Mouse (Mus musculus): ENCODE data around the gene Gpc2. TPM values are rescaled to one million over a fixed set of nuclear protein-coding genes. Genes with fewer than 3 reads are reported as not detected.
A peak's percentile ranks its signal among the peaks of the same experiment; 100 is the strongest.

Gpc2 gene
- polyA plus RNA-seq (2014; fragmentation: Nextera tagmentation; extraction: Ambion mirVana) = 34.9 and 37.8 TPM in 2 replicates

DNA sequence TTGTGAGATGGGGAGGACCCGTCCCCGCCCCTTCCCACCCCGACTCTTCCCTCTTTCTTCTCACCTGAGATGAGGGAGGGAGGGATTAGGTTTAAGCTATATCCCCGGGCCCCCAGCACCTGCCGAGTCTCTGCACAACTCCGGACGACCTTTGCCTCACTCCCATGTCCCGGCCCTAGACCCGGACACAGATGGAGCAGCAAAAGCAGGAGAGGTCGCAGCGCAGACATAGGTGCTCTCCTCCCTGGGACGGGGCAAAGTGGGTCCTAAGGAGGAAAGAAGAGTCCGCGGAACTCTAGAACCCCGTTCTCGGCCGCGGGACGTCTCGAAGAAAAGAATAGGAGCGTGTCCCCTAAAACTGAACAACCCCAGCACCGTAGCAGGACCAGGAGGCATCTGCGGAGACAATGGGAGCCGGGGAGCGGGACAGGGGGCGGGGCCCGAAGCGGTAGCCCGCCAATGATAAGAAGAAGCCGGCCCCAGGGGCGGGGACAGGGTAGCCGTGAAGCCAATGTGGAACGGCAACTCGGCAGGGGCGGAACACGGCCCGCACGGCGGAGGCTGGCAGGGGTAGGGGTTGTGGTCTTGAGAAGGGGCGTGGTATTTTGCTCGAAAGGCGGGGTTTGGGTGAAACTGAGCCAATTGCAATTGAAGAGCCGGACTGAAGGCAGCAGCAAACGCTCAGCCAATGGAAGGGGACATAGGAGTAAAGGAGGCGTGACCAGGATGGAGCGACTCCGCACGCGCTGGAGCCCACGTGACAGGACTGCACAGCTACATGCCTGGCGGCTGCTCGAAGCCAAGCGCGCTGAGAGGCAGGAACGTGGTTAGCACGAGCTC lies at the start of gene Gpc2, which contains the start of the genes Gm43720 and Stag3:
Gene Gpc2, minus strand, starts transcription at position 421 of the 840 bp plus-strand sequence.
Gene Gm43720, minus strand, starts transcription at position 374 of the 840 bp plus-strand sequence.
Gene Stag3, plus strand, starts transcription at position 656 of the 840 bp plus-strand sequence.
- DNase-seq (ENCODE audit: low spot score) (peak; percentile 99), ATAC-seq (peak; percentile 99)
- WGBS = under 1% methylated on average over 56 of the region's 56 CpGs
- Histone ChIP-seq H3K9ac (ENCODE audit: low read length) (peak within 1 kb of the TSS; percentile 97), H3K4me2 (ENCODE audit: low read length) (peak within 1 kb of the TSS; percentile 83), H3K27me3 (replicated peaks; ENCODE audit: control insufficient read depth, insufficient read depth, low read length) (no peaks in the 10 kb centered on the region), H3K36me3 (ENCODE audit: control insufficient read depth, insufficient read depth, low read length) (peaks cover 20% of the 10 kb centered on the region; the same call in 1 of the 2 replicates), H3K27ac (ENCODE audit: low read depth, low read length) (peak within 1 kb of the TSS; percentile 78), H3K4me1 (ENCODE audit: control insufficient read depth, insufficient read depth, low read length) (peaks cover 37% of the 10 kb centered on the region), H3K9me3 (replicated peaks; ENCODE audit: control insufficient read depth, low read length) (0 out of 2 replicates have a peak, but pooled peaks cover 8% of the 10 kb centered on the region), H3K4me3 (ENCODE audit: low read depth, low read length) (peak within 1 kb of the TSS; percentile 86)

DNA sequence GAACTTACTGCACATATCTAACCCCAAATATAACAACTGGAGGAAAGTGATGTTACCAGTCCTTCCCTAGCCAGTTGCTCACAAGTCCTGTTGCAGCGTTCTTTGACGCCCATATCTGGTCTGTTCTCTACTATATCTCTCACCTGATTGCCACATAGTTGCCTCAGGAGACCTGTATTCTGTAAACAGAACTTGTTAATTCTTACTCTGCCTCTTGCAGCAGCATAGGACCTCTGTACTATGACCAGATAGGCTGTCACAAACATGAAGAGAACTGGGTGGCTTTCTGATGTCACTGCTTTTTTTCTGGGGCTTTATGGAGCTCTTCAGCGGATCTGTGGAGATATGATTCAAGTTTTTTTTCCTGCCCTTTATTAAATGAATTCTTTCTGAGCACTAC lies 33.0 kb upstream of the Gpc2 start:
- ATAC-seq = no peak
- no peaks in the 10 kb centered on the region for H3K9me3 ChIP-seq (replicated peaks; ENCODE audit: control insufficient read depth, low read length)
- no peaks in the 10 kb centered on the region for H3K4me1 ChIP-seq (ENCODE audit: control insufficient read depth, insufficient read depth, low read length)
- no peak for DNase-seq (ENCODE audit: low spot score)
- WGBS = 87% methylated on average over 3 of the region's 3 CpGs
- H3K9ac ChIP-seq (ENCODE audit: low read length) = no peak overlapping the region
- no peak overlapping the region for H3K27ac ChIP-seq (ENCODE audit: low read depth, low read length)
- no peaks in the 10 kb centered on the region for H3K27me3 ChIP-seq (replicated peaks; ENCODE audit: control insufficient read depth, insufficient read depth, low read length)
- H3K4me2 ChIP-seq (ENCODE audit: low read length) = no peak overlapping the region
- no peaks in the 10 kb centered on the region for H3K36me3 ChIP-seq (ENCODE audit: control insufficient read depth, insufficient read depth, low read length)
- no peak overlapping the region for H3K4me3 ChIP-seq (ENCODE audit: low read depth, low read length)

DNA sequence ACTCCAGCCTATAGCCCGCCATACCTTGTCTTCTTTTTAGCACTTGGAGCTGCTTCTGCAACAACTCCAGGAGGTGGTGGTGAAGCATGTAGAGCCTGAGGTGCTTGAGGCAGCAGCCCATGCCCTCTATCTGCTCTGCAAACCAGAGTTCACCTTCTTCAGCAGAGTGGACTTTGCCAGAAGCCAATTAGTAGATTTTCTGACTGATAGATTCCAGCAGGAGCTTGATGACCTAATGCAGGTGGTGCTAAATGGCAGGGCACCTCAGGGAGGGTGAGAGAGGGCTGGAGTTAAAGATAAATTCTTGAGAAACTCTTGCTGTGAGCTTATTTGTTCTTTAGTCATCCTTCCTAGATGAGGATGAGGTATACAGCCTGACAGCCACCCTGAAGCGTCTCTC lies 19.8 kb upstream of the Gpc2 start:
- H3K4me2 ChIP-seq (ENCODE audit: low read length) = no peak overlapping the region
- 91% methylated on average over 2 of the region's 2 CpGs for WGBS
- no peaks in the 10 kb centered on the region for H3K27me3 ChIP-seq (replicated peaks; ENCODE audit: control insufficient read depth, insufficient read depth, low read length)
- H3K27ac ChIP-seq (ENCODE audit: low read depth, low read length) = no peak overlapping the region
- no peak for DNase-seq (ENCODE audit: low spot score)
- no peaks in the 10 kb centered on the region for H3K36me3 ChIP-seq (ENCODE audit: control insufficient read depth, insufficient read depth, low read length)
- ATAC-seq = no peak
- no peak overlapping the region for H3K4me3 ChIP-seq (ENCODE audit: low read depth, low read length)
- H3K9ac ChIP-seq (ENCODE audit: low read length) = no peak overlapping the region
- no peaks in the 10 kb centered on the region for H3K9me3 ChIP-seq (replicated peaks; ENCODE audit: control insufficient read depth, low read length)
- H3K4me1 ChIP-seq (ENCODE audit: control insufficient read depth, insufficient read depth, low read length) = no peaks in the 10 kb centered on the region

DNA sequence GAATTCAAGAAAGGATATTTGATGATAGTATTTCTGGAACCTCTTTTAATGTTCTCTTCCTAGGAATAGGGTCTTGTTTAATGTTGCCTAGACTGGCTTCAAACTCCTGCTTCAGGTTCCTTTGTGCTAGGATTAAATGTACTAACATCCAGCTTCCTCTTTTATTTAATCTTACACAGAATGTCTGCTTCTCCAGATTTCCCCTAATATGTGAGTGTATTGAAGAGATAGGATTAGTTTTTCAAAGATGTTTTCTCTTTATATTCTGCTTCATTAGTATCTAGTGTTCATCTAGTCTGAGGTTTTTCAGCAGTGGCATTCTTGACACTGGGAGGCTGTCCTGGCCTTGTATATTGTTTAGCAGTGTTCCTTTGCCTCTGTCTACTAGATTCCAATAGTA lies 14.4 kb upstream of the Gpc2 start:
- H3K36me3 ChIP-seq (ENCODE audit: control insufficient read depth, insufficient read depth, low read length) = no peaks in the 10 kb centered on the region
- no peaks in the 10 kb centered on the region for H3K4me1 ChIP-seq (ENCODE audit: control insufficient read depth, insufficient read depth, low read length)
- no peaks in the 10 kb centered on the region for H3K9me3 ChIP-seq (replicated peaks; ENCODE audit: control insufficient read depth, low read length)
- H3K27ac ChIP-seq (ENCODE audit: low read depth, low read length) = no peak overlapping the region
- H3K4me2 ChIP-seq (ENCODE audit: low read length) = no peak overlapping the region
- H3K9ac ChIP-seq (ENCODE audit: low read length) = no peak overlapping the region
- H3K27me3 ChIP-seq (replicated peaks; ENCODE audit: control insufficient read depth, insufficient read depth, low read length) = no peaks in the 10 kb centered on the region
- DNase-seq (ENCODE audit: low spot score) (no peak), ATAC-seq (no peak)
- H3K4me3 ChIP-seq (ENCODE audit: low read depth, low read length) = no peak overlapping the region

DNA sequence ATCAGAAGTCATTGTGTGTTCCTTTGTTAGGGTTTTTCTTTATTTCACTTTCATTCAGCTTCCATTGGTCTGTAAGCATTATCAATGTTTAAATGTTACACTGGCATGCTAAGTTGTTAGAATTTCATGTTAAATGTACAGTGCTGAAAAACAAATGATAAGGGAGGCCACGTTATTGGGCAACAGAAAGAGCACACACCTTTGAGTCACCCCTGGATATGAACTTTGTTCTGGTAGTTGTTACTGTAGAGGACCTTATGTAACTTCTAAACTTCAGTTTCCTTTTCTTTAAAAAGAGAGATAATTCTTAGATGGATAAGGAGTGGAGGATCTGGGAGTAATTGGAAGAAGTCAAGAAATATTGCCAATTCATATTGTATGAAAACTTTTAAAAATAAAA lies 11.8 kb upstream of the Gpc2 start:
- DNase-seq (ENCODE audit: low spot score) (no peak), ATAC-seq (no peak)
- 86% methylated on average over 1 of the region's 1 CpGs for WGBS
- no peaks in the 10 kb centered on the region for H3K4me1 ChIP-seq (ENCODE audit: control insufficient read depth, insufficient read depth, low read length)
- no peaks in the 10 kb centered on the region for H3K27me3 ChIP-seq (replicated peaks; ENCODE audit: control insufficient read depth, insufficient read depth, low read length)
- no peak overlapping the region for H3K4me3 ChIP-seq (ENCODE audit: low read depth, low read length)
- no peak overlapping the region for H3K4me2 ChIP-seq (ENCODE audit: low read length)
- no peaks in the 10 kb centered on the region for H3K36me3 ChIP-seq (ENCODE audit: control insufficient read depth, insufficient read depth, low read length)
- H3K9me3 ChIP-seq (replicated peaks; ENCODE audit: control insufficient read depth, low read length) = no peaks in the 10 kb centered on the region
- H3K9ac ChIP-seq (ENCODE audit: low read length) = no peak overlapping the region
- H3K27ac ChIP-seq (ENCODE audit: low read depth, low read length) = no peak overlapping the region

DNA sequence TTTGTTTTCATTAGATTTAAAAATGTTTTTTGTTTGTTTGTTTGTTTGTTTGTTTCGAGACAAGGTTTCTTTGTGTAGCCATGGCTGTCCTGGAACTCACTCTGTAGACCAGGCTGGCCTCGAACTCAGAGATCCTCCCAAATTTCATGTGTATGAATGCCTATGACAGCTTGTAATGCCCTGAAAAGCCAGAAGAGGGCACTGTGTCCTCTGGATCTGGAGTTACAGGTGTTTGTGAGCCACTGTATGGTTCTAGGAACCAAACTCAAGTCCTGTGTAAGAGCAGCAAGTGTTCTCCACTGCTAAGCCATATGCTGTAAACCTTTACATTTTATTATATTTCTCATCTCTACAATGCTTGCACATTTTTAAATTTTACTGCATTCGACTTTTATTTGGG lies 8.1 kb upstream of the Gpc2 start:
- H3K4me3 ChIP-seq (ENCODE audit: low read depth, low read length) = no peak overlapping the region

DNA sequence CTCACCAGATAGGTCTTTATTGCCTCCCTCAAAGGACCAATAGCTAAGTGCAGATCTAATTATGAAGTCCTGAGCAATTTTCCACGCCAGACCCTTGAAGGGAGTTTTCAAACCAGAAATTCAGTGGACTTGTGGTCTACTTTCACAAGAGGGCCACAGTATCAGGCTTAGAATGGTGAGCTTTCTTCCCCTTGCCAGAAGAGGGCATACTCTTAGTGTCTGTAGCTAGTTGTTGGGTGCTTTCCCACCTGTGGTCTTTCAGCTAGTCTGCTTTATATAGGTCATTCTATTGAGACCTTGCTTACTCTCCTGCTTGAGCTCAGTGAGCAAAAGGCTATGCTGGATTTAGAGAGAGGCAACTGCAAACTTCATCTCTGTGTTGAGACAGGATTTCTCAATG lies 3.7 kb upstream of the Gpc2 start:
- DNase-seq (ENCODE audit: low spot score) (no peak), ATAC-seq (no peak)
- H3K4me1 ChIP-seq (ENCODE audit: control insufficient read depth, insufficient read depth, low read length) = peaks cover under 1% of the 10 kb centered on the region

More for the DNA sequence above, 8.1 kb upstream of the Gpc2 start:
- ATAC-seq (no peak), DNase-seq (ENCODE audit: low spot score) (no peak)
- 67% methylated on average over 3 of the region's 3 CpGs for WGBS
- no peaks in the 10 kb centered on the region for H3K27me3 ChIP-seq (replicated peaks; ENCODE audit: control insufficient read depth, insufficient read depth, low read length)
- no peaks in the 10 kb centered on the region for H3K9me3 ChIP-seq (replicated peaks; ENCODE audit: control insufficient read depth, low read length)
- no peak overlapping the region for H3K9ac ChIP-seq (ENCODE audit: low read length)
- no peaks in the 10 kb centered on the region for H3K36me3 ChIP-seq (ENCODE audit: control insufficient read depth, insufficient read depth, low read length)
- H3K4me1 ChIP-seq (ENCODE audit: control insufficient read depth, insufficient read depth, low read length) = no peaks in the 10 kb centered on the region
- no peak overlapping the region for H3K27ac ChIP-seq (ENCODE audit: low read depth, low read length)
- H3K4me2 ChIP-seq (ENCODE audit: low read length) = no peak overlapping the region

DNA sequence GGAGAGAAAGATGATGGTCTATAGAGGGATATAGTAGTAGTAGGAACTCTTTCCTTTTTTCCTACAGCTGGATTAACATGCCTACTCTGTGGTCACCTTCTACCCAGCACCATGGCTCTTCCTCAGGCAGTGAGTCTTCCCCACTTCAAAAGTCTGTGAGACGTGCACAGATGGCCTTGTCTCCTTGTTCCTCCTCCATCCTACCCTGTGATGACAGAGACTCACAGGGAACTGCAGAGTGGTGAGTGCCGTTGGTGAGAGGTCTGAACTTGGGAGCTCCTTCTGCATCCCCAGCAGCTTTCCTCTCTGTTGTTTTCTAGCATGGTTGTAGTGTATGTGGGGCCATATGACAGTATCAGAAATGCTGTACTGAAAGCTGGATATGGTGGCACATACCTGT lies 2.0 kb upstream of the Gpc2 start:
- no peaks in the 10 kb centered on the region for H3K27me3 ChIP-seq (replicated peaks; ENCODE audit: control insufficient read depth, insufficient read depth, low read length)
- no peak overlapping the region for H3K4me2 ChIP-seq (ENCODE audit: low read length)
- no peak overlapping the region for H3K27ac ChIP-seq (ENCODE audit: low read depth, low read length)
- WGBS = 96% methylated on average over 2 of the region's 2 CpGs
- ATAC-seq = no peak
- 0 out of 2 replicates have a peak, but pooled peaks cover 8% of the 10 kb centered on the region for H3K9me3 ChIP-seq (replicated peaks; ENCODE audit: control insufficient read depth, low read length)
- H3K36me3 ChIP-seq (ENCODE audit: control insufficient read depth, insufficient read depth, low read length) = peaks cover 13% of the 10 kb centered on the region; the same call in 1 of the 2 replicates
- DNase-seq (ENCODE audit: low spot score) = no peak
- H3K4me3 ChIP-seq (ENCODE audit: low read depth, low read length) = no peak overlapping the region
- H3K9ac ChIP-seq (ENCODE audit: low read length) = no peak overlapping the region
- peaks cover 18% of the 10 kb centered on the region for H3K4me1 ChIP-seq (ENCODE audit: control insufficient read depth, insufficient read depth, low read length)

More for the DNA sequence above, 3.7 kb upstream of the Gpc2 start:
- H3K27ac ChIP-seq (ENCODE audit: low read depth, low read length) = no peak overlapping the region
- H3K27me3 ChIP-seq (replicated peaks; ENCODE audit: control insufficient read depth, insufficient read depth, low read length) = no peaks in the 10 kb centered on the region
- H3K4me2 ChIP-seq (ENCODE audit: low read length) = no peak overlapping the region
- H3K36me3 ChIP-seq (ENCODE audit: control insufficient read depth, insufficient read depth, low read length) = no peaks in the 10 kb centered on the region
- H3K4me3 ChIP-seq (ENCODE audit: low read depth, low read length) = no peak overlapping the region
- H3K9me3 ChIP-seq (replicated peaks; ENCODE audit: control insufficient read depth, low read length) = 0 out of 2 replicates have a peak, but pooled peaks cover 8% of the 10 kb centered on the region
- no peak overlapping the region for H3K9ac ChIP-seq (ENCODE audit: low read length)
- WGBS = 58% methylated on average over 1 of the region's 1 CpGs

DNA sequence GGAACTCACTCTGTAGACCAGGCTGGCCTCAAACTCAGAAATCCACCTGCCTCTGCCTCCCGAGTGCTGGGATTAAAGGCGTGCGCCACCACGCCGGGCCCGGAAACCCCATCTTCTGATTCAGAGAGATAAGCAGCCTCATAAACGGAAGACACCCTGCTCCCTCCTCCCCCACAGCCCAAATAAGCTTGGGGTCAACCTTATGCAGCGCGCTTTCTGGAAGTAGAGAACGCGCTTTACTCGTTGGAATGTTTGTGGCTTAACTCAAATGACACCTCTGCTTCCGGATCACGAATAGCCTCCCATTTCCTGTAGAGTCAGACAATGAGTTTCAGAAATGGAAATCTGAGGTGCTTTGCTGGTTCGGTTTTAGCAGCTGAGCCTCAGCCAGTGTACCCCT lies 1.0 kb upstream of the Gpc2 start:
- 0 out of 2 replicates have a peak, but pooled peaks cover 8% of the 10 kb centered on the region for H3K9me3 ChIP-seq (replicated peaks; ENCODE audit: control insufficient read depth, low read length)
- H3K4me3 ChIP-seq (ENCODE audit: low read depth, low read length) = no peak overlapping the region
- H3K27me3 ChIP-seq (replicated peaks; ENCODE audit: control insufficient read depth, insufficient read depth, low read length) = no peaks in the 10 kb centered on the region
- peaks cover 15% of the 10 kb centered on the region; the same call in 1 of the 2 replicates for H3K36me3 ChIP-seq (ENCODE audit: control insufficient read depth, insufficient read depth, low read length)
- H3K4me2 ChIP-seq (ENCODE audit: low read length) = no peak overlapping the region
- H3K9ac ChIP-seq (ENCODE audit: low read length) = no peak overlapping the region
- H3K27ac ChIP-seq (ENCODE audit: low read depth, low read length) = no peak overlapping the region
- peaks cover 28% of the 10 kb centered on the region for H3K4me1 ChIP-seq (ENCODE audit: control insufficient read depth, insufficient read depth, low read length)
- WGBS = 93% methylated on average over 15 of the region's 15 CpGs
- no peak for ATAC-seq
- no peak for DNase-seq (ENCODE audit: low spot score)

Data from forebrain, embryonic 14.5 days (tissue).